Mouse (Mus musculus): ENCODE data around the gene Ankrd27.

Ankrd27 gene

DNA sequence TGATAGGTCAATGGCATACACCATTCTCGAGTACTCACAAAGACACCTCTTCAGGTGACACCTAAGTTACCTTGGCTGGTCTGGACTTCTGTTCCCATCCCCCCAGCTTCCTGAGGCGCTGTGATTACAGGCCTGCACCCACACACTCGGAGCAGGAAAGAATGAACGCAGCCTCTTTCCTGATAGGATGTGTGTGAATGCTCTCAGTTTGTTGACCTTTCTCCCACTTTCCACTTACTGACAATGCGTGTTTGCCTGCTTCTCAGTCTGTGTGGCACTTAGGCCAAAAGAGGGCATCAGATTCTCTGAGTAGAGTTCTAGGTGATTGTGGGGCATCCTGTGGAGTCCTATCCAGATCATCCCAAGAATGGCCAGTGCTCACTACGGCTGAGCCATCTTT lies 54.0 kb downstream of the Ankrd27 start:
- DNase-seq (ENCODE audit: low spot score): no peak

DNA sequence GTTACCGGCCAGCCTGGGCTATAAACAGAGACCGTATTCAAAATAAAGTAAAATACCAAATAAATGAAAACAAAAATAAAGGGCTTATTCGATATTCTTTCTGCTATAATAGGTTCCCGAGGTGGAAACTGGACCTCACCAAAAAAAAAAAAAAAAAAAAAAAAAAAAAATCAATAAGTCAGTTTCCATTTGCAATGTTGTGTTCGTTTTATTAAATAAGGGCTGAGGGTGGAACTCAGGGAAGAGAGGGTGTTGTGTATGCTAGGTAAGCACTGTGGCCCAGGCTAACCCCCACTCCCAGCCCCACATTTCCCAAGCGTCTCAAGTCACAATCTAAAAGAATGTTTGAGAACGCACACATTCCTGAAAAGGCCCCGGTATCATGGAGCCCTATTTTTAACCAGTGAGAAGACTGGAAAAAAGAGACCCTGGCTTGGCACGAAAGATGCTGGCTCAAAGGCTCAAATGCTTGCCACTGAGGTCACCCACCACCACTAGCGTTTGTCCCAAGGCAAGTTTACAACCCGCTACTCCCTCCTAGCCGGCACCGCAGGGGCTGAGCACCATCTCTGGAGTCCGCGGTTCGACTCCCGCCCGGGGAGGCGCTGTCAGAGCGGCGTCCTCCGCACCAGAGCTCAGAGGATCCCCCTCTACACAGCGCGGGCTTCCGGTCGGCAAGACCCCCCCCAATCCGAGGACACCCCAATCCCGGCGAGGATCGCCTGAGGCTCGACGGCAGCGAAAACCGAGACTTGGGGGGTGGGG lies 60.5 kb downstream of the Ankrd27 start:
- peak; percentile 56 for DNase-seq (ENCODE audit: low spot score)

DNA sequence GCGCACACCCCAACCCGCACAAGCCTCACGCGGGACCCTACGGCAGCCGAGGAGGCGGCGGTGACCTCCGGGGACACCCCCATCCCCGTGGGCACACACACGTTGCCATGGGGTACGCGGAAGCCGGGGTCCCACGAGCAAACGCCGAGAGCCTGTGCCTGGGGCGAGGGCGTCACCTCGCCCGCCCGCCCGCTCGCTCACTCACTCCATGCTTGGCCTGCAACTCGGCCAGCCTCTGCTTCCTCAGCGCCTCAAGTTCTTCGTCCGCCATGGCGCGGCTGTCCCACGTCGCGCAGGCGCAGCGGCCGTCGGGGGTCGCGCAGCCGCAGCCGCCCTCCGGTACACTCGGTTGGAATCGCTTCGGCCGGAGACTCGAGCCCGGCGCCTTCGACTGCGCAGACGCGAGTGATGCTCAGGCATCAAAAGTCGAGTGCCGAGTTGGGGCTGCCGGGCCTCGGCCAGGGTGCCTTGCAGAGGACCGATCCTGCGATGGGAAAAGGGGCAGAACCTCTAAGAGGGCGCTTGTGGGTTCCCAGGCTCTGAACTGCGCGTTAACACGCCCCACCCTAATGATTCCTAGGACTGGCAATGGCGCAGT lies 61.2 kb downstream of the Ankrd27 start, which contains the start of gene Pdcd5:
Pdcd5 (minus strand) TSS at position 421 of the 598 bp plus-strand sequence.
- peak; percentile 96 for DNase-seq (ENCODE audit: low spot score)

DNA sequence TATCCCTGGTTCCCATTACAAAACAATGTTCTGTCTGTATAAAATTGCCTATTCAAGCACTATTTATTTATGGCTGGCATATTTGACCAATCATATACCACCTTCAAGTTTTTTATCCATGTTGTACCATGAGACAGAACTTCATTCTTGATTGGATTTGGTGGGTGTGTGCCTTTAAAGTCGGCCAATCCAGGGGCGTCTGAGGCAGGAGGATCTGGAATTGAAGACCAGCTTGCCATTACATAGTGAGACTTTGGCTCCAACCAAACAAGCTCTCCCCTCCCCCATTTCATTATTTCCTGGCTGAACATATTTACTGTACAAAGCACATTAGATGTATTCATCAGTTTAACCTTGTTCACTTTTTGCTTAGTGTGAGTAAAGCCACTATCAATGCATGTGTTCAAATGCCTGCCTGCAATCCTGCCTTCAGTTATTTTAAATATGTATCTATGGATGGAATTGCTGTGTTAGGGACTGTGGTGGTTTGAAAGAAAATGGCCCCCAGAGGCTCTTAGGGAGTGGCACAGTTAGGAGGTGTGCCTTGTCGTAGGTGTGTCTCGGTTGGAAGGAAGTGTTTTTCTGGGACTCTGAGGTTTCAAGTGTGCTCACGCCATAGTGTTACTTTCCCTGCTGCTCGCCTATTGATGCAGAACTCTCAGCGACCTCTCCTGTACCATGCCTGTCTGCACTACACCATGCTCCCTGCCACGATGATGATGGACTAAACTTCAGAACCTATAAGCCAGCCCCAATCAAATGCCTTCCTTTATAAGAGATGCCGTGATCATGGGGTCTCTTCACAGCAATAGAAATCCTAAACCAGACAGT lies 62.4 kb downstream of the Ankrd27 start:
- no peak for DNase-seq (ENCODE audit: low spot score)

DNA sequence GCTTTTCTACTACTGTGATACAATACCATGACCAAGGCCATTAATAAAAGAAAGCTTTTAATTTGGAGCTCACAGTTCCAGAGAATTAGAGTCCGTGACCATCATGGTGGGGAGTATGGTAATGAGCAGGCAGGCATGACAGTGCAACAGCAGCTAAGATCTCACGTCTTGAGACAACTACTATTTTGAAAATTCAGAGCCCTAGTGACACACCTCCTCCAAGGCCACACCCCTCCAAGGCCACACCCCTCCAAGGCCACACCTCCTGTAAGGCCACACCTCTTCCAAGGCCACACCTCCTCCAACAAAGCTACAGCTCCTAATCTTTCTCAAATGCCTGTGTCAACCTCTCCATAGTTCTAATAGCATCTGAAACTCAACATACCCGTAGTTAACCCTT lies 63.0 kb downstream of the Ankrd27 start:
- no peak for DNase-seq (ENCODE audit: low spot score)

DNA sequence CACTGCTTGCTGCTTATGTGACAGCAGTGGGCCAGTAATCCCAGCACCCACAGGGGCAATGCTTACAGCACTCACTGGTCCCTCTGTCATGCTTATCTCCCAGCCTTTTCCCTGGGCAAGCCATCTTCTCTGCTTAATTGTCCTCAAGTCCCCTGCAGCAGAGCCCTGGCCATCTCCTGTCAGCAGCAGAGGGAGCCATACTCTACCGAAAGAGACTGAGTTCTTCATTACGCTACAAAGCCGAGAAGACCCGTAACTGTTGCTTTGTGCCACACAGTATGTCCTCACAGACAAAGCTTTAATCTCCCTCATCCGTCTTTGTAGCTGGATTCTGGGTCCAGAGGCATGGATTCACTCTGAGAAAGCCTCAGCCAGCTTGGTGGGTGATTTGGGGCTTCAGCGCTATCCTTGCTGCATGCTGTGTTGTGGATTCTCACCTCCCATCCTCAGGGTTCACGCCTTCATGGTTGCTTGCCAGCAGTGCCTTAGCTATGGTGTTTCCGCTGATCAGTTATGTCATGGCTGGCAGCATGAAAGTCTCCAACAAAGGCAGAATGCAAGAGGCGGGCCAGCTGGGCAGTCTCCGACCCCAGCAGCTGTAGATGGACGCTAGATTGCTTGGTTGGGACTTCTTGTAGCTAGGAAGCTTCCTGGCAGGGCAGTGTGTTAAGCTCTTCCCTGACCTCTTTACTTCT lies 64.8 kb downstream of the Ankrd27 start:
- DNase-seq (ENCODE audit: low spot score): no peak

DNA sequence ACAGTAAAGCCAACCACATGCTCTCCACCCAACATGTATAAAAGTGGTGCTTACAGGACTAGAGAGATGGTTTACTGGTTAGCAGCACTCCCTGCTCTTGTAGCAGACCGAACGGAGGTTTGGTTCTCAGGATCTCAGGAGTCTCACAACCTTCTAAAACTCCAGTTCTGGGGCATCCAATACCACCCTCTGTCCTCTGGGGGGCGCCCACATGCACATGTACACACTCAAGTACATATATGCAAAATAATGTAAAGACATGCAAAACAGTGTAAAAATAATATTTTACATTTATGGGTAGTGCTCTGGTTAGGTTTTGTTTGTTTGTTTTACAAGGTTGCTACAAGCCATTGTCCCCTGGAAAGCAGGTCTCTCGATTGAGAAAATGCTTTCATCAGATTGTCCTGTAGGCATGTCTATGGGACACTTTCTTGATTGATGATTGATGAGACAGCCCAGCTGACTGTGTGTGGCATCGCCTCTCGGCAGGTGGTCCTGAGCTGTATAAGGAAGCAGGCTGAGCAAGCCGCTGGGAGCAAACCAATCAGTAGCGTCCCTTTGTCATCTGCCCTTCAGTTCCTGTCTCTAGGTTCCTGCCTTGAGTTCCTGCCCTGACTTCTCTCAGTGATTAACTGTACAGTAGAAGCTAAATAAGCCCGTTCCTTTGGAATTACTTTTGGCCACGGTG lies 65.7 kb downstream of the Ankrd27 start:
- DNase-seq (ENCODE audit: low spot score): no peak

DNA sequence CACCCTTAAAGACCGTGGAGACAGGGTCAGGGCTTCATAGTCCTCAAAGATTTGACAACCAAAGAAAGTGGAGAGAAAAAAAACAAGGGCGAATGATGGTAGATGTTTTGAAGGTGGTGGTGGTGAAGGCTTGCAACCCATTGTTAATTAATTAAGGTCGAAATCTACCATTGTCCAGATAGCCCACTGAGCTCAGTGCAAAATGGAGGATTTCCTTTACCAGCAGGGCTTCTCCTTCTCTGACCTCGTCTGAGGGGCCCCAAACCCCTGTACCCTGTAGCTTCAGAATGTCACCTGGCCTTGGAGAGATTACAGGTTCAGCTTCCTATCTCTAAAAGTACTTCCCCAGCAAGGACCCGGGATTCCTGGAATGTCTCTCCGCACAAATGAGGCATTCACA lies 71.8 kb downstream of the Ankrd27 start:
- DNase-seq (ENCODE audit: low spot score): no peak

DNA sequence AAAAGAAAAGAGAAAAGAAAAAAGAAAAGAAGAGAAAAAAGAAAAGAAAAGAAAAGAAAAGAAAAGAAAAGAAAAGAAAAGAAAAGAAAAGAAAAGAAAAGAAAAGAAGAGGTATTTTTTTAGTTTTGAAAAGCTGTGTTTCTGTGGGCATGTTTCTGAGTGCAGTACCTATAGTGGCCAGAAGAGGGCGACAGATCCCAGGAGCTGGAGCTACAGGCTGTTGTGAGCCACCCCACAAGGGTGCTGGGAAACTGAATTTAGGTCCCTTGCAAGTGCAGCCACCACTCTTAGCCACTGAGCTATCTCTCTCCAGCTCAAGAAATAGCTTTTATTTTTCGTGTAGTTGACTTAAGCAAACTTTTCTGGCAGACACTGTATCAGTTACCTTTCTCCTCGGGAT lies 73.1 kb downstream of the Ankrd27 start:
- DNase-seq (ENCODE audit: low spot score): peak; percentile 37

DNA sequence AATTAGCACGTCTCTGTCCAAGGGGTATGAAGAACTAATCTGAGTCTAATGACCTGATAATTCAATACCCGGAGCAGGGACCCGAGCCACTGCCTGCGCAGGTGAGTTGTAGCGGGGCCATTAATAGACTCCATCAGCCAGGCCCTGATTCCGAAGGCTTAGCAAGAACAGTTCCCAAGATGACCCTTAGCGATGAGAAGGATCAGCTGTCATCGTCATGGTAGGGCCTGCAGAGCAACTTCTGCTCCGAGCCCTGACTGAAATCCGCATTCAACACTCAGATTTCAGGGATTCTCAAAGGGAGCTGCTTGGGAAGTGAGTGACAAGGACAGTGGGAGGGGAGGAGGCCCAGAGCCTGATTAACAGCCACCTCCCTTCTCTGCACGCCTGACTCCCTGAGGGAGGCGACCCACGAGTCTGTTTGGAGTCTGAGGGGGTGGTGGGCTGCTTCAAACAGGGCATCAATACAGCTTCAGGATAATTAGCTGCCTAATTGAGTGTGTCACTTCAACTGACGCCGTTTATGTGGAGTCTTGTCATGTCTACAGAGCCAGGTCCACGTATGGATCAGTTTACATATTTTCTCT lies 77.8 kb downstream of the Ankrd27 start:
- DNase-seq (ENCODE audit: low spot score): no peak

DNA sequence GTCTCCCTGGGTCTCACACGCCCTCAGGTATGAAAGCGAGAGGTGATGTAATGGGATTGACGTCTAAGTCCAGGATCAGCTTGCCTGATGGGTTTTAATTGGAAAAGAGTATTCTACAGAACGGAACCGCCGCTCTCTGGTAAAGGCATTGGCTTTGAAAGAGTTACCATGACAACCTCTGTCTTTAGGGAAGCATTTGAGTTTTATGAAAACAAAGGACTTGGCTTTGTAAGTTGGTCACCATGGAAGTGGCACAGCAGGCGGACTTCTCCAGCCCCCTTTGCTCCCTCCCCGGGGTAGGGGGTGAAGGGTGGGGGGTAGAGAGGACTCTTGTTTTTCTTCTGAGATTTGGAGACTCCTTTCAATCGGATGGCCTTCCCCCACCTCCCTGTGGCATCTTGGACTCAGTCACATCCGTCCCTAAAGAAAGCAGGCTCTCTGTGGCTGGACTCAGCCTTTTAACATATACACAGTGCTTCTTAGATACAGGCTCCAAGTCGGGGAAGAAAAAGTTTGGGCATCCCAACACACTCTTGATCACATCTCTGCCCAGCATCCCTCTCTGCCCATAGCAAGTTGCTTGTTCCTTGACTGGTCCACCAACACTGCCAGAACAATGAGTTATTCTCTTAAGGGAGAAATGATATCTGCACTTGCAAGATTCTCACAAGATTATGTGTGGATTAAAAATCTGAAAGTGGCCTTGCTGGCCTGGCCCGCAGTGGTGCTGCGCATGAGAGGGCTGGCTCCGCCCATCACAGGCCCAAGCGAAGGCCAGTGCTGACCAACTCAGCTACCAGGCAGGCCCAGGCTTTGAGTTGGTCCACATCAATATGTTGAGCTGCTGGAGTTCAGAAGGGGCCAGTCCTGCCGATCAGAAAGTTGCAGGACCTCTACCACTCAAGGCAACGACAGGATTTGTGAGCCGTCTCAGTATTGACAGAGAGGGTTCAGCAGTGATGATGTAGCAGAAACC lies 82.3 kb downstream of the Ankrd27 start:
- DNase-seq (ENCODE audit: low spot score): peak; percentile 83

DNA sequence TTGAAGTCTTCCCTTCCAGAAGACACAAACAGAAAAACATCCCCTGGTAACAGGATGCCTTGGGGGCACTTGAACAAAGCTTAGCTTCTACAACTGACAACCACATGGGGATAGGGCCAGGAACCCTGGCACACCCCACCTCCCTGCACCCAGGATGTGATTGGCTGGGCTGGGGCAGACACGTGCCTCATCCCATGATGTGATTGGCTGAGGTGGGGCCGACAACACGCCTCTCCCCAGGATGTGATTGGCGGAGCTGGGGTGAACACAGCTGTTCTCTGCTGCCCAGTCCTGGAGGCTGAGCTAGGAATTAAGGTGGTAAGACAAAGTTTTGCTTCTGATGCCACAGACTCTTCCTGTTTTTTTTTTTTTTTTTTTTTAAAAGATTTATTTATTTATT lies 92.9 kb downstream of the Ankrd27 start:
- no peak for DNase-seq (ENCODE audit: low spot score)

DNA sequence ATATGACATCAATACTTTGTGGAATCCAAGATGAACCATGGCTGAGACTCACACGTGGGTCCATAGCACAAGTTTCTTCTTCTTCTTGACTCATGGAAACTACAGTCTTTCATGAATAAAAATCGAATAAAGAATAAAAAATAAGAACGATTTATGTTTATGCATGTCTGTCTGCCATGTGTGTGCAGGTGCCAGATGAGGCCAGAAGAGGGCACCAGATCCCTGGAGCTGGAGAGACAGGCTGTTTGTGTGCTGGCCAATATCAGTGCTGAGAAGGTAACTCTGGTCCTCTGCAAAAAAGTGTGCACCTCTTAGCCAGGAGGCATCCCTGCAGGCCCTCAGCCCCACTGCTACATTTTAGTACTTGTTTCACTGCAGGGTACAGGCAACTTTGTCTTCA lies 95.5 kb downstream of the Ankrd27 start:
- no peak for DNase-seq (ENCODE audit: low spot score)

DNA sequence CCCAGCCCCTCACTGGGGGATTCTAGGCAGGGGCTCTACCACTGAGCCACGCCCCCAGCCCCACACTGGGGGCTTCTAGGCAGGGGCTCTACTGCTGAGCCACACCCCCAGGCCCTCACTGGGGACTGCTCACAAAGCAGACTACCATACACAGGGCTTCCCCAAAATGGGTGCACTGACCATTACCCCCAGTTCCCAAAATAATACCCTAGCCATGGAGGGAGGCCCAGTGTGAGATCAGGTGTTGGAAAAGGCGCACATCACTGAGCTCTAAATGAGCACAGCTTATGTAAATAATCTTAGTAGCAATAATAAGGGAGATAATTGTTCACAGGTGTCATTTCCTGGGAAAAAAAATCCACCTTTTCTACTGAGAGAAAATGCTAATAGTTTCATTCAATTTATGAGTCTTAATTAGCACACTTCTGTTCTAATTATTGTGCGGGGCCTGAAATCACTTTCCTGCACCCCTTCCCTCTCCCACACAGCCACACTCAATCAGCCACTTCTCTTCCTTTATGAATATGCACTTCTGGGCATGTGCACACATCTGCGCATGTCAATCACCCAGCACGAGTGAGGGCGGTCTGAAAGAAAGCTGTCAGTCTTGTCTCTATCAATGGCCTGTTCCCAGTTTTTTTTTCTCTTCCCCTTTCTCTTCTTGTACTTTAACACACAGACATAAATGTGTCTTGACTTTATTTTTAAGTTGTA lies 97.5 kb downstream of the Ankrd27 start:
- no peak for DNase-seq (ENCODE audit: low spot score)

DNA sequence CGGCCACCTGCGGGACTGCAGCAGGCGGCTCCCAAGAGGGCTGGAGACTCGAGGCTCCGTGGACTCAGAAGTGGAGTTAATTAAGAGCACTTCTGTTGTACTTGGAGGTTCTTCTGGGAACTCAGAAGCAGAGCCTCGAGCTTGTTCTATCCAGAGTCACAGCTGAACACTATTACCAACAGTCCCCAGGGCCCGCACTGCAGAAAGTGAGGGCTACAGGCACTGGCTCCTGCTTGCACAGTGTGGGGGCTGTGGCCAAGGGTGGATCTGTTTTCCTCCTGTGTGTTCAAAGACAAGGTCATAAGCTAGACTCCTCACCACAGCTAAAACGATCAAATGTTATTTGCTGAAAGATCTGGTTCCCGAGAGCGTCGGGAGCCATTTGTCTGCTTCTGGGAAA lies 100.2 kb downstream of the Ankrd27 start:
- DNase-seq (ENCODE audit: low spot score): no peak

DNA sequence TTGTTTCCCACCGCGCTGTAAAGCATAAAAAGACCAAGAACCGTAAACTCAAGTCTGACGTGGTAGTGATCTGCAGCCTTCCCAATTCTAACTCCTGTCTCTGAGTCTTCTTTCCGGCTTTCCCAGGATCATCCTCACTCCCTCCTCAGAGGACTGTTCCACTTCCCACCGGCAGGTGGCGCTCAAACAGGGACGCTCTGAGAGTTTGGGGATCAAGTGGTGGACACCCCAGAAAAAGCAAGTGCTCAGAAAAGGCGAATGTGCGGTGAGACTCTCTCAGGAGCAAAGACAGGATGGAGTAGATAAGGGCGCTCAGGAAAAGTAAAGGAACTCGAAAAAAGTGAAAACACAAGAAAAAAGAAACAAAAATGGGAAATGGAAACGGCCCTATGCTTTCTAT lies 100.7 kb downstream of the Ankrd27 start:
- DNase-seq (ENCODE audit: low spot score): peak; percentile 73

DNA sequence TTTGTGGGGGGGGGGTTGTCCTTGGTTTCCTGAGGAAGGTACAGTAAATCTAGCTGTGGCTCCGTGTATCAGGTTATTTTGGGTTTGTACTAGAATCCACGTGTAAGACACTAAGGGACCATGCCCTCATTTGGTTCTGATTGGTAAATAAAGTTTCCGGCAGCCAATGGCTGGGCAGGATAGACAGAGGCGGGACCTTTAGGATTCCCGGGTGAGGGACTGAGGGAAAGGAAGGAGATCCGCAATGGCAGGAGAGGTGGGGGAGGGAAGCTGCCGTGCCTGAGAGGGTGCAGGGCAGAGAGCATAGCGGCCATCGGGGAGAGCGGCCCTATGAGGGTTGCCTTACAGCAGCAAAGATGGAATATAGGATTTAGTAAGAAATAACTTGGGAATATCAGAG lies 101.2 kb downstream of the Ankrd27 start:
- peak; percentile 68 for DNase-seq (ENCODE audit: low spot score)

DNA sequence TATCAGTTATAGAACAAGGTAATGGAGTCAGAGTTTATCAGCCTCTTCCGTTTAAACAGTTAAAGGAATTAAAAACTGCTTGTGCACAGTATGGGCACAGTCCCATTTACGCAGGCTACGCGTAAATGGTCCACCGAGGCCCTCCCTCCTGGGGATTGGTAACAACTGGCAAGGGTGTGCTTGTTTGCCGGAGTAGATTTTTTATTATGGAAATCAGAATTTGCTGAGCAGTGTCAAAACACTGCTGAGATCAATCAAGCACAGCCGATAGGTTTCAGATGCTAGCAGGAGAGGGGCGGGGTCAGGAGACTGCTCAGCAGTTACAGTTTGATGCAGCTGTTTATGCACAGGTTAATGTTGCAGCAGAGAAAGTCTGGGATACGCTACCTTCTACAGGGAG lies 102.2 kb downstream of the Ankrd27 start:
- no peak for DNase-seq (ENCODE audit: low spot score)
